Mouse (Mus musculus): Measurements from ENCODE around the gene Scin.

Gene Scin

GRCm38 (mm10) chr12:40023014-40023642 lies 110.9 kb downstream of the Scin start:
- DNase-seq: no peak

- no peak for DNase-seq
These were observed 111.7 kb downstream of the Scin start for GRCm38 (mm10) chr12:40022344-40022743.

GRCm38 (mm10) chr12:40017955-40018505 lies 116.0 kb downstream of the Scin start:
- DNase-seq: no peak

GRCm38 (mm10) chr12:40016648-40017460 lies 117.2 kb downstream of the Scin start:
- DNase-seq: no peak

DNA sequence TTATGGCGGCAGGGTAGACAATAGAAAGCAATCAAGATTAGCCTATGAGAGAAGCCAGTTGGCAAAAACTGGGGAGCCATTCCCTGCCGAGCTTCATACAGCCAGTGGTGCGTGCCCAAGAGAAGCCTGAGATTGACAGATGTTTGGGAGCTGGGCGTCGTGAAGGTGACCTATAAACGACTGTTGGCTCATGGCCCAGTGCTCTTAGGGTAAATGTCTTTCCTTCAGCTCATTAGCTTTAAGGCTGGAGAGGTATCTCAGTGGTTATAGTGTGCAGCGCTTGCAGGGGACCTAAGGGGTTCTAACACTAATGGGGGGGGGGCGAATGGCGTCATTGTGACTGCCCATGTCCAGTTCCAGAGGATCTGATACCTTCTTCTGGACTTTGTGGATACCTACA lies 118.0 kb downstream of the Scin start:
- DNase-seq: no peak

DNA sequence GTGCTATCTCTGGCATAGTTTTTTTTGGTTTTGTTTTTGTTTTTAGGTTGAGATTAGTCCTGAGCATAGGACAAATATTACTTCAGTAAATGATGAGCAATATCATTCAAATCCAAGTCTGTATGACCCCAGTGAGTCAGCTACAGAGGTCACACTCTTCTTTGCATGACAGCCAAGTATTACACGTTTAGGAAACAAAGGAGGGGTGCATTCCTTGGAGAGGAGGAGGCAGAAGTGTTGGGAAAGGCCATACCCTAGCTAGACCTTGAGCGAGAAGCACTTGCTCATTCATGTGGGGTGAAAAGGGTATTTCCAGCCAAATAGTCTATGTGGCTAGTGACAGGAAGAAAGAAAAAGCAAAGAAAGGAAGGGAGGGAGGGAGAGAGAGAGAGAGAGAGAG lies 124.2 kb downstream of the Scin start:
- DNase-seq: no peak

Measured in cerebellum, adult 11 months (tissue).